Mouse (Mus musculus) E14TG2a.4 (cell line): ENCODE results near the gene Sema6d.

Experiments used
- CTCF ChIP-seq: conservative IDR thresholded peaks from 2 replicates; pipeline ENCODE4 v1.5.1; 2014; ENCODE audit warnings: low read length
- NANOG ChIP-seq: IDR thresholded peaks from 2 replicates; pipeline ENCODE4 v1.6.1; 2014; ENCODE audit warnings: borderline replicate concordance, low read length, mixed read lengths
- POU5F1 ChIP-seq: IDR thresholded peaks from 2 replicates; pipeline ENCODE4 v1.6.1; 2014; ENCODE audit warnings: low read length, borderline replicate concordance

DNA sequence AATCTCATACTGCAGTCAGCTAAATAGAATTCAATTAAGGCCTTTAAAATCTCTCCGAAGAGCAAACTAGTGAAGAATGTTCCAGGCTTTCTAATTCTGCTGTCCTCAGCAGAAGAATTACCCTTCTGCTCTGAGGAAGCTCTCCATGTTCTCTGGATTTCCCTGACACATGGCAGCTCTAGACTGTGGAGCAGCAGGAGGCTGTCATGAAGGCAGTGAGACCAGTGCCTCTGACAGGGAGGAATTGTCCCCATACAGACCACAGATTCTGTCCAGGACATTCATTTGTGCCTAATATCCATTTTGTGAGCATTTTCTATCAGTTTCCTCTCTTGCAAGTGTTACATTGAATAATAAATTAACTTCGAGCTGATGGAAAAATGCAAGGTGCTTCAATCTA, 99.5 kb downstream of the Sema6d start:
- TF ChIP-seq CTCF = no peak
- TF ChIP-seq POU5F1 = no peak
- TF ChIP-seq NANOG = no peak
